Mouse (Mus musculus): Measurements from ENCODE around the gene Sec22c.

GRCm38 (mm10) chr9:121690734-121691133 lies 14.6 kb downstream of the Sec22c start:
- no peak for TF ChIP-seq CTCF (IDR thresholded peaks at IDR 0.05; ENCODE audit: borderline replicate concordance, insufficient read depth, low read length)
- TF ChIP-seq POLR2A (IDR thresholded peaks at IDR 0.05; ENCODE audit: low read depth, low read length) = no peak
